In the genomic region with DNA sequence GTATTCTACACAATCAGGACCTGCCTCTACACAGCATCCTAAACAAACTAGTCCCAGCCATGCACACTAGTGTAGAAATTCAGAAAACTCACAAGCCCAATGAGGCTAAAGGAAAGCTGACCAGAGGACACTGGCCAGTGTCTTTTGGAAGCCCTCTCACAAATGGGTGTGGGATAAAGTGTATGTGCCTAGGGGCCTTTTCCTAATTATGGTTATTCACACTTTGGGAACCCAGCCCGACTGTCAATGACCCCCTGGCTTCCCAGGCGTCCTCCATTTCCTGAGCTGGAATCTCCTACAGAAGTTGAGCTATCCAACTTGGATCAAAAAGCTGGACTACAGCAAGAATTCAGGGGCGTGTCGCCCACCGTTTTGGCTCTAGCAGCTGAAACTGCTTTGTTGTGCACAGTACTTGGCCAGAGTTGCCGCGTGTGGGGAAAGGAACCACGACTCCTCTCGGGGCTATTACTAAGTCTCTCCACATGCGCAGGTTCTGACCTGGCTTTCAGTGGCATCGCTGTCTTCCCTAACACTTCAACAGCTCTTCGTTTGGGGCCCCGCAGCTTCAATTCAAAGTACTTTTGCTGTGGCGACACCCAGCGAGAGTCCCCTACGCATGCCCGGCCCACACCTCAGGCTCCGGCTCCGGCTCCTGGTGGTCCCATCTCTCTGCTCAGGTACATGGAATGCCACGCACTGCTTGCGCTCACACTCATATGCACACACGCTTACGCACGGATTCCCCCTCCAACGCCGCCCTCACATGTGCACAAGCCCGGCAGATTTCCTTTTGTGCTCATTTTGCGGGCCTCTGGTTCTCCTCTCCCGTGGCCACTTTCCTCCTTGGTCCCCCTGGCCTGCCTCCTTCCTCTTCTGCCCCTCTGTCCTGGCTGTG, we compare ENCODE assay signal across 10 mouse cellular contexts. TPM values are rescaled to one million over a fixed set of nuclear protein-coding genes. Genes with fewer than 3 reads are reported as not detected.
A peak's percentile ranks its signal among the peaks of the same experiment; 100 is the strongest.
DNase-seq lines count a peak whose midpoint lies in the region; ATAC-seq lines count a peak whose summit lies in the region.
"Had no signal": no experiment of that assay in that cellular context is flagged by ENCODE, and none has a peak within 500 bp of the region (broad histone marks: within the 10 kb centered on the region; RNA-seq: fewer than 3 reads in every experiment).

No protein-coding gene starts in this region.

- no peaks in the 10 kb centered on the region for H3K36me3 ChIP-seq in kidney, embryonic 16.5 days (ENCODE audit: insufficient read depth, low read length)
- no peaks in the 10 kb centered on the region for H3K36me3 ChIP-seq in hindbrain, embryonic 13.5 days

- no peak for ATAC-seq in kidney, embryonic 16.5 days (ENCODE audit: low FRiP score, low TSS enrichment)
- ATAC-seq in hindbrain, embryonic 13.5 days (ENCODE audit: low FRiP score), result no peak

- peaks cover 24% of the 10 kb centered on the region for H3K4me1 ChIP-seq in kidney, embryonic 16.5 days (ENCODE audit: insufficient read depth, low read length)
- H3K4me1 ChIP-seq in hindbrain, embryonic 13.5 days (replicated peaks), result peaks cover 45% of the 10 kb centered on the region

- no peak for DNase-seq in kidney, postnatal 10 days
- DNase-seq in cerebellum, postnatal 14 days, result peak; percentile 52 to 68
- peak; percentile 65 for DNase-seq in neural tube, embryonic 10.5 days (ENCODE audit: extremely low spot score, low spot score)
- DNase-seq in urinary bladder, postnatal 36 days (ENCODE audit: low spot score in 2 of 2), result no peak
- no peak for DNase-seq in B cell, adult 2 months
- no peak for DNase-seq in spleen, postnatal 4 days (ENCODE audit: low spot score in 2 of 2)

- H3K4me3 ChIP-seq in kidney, embryonic 16.5 days (ENCODE audit: low read length), result peak overlapping the region; percentile 45
- H3K4me3 ChIP-seq in hindbrain, embryonic 13.5 days, result peak overlapping the region; percentile 45

- H3K9me3 ChIP-seq in kidney, embryonic 16.5 days (ENCODE audit: low read length), result no peaks in the 10 kb centered on the region
- no peaks in the 10 kb centered on the region for H3K9me3 ChIP-seq in hindbrain, embryonic 13.5 days

- WGBS in kidney, embryonic 16.5 days, result 4% methylated on average over 29 of the region's 29 CpGs
- 3% methylated on average over 29 of the region's 29 CpGs for WGBS in hindbrain, embryonic 13.5 days

- H3K27ac ChIP-seq in kidney, embryonic 16.5 days (ENCODE audit: low read length), result no peak overlapping the region
- H3K27ac ChIP-seq in hindbrain, embryonic 13.5 days, result peak overlapping the region; percentile 87

- H3K9ac ChIP-seq in kidney, embryonic 16.5 days (replicated peaks; ENCODE audit: low read length), result no peak overlapping the region
- peak overlapping the region; percentile 70 for H3K9ac ChIP-seq in hindbrain, embryonic 13.5 days

- H3K27me3 ChIP-seq in kidney, embryonic 16.5 days (ENCODE audit: insufficient read depth, low read length), result peaks cover 75% of the 10 kb centered on the region
- H3K27me3 ChIP-seq in hindbrain, embryonic 13.5 days, result peaks cover 87% of the 10 kb centered on the region

- peak overlapping the region; percentile 59 for H3K4me2 ChIP-seq in kidney, embryonic 16.5 days (replicated peaks; ENCODE audit: low read depth, low read length)
- peak overlapping the region; percentile 65 for H3K4me2 ChIP-seq in hindbrain, embryonic 13.5 days

RNA-seq across cellular contexts. Expression of gene Gm5089, which starts 1.1 kb away (rescaled TPM):
- not detected in 2 replicates for polyA plus RNA-seq in kidney, embryonic 16.5 days (2015; fragmentation: Nextera tagmentation; extraction: Ambion mirVana)
- polyA plus RNA-seq in hindbrain, embryonic 13.5 days (2015; fragmentation: Nextera tagmentation; extraction: Ambion mirVana), result 1.8 and 3.0 TPM in 2 replicates
- polyA plus RNA-seq: gonadal fat pad, adult 2 months; spleen, adult 2 months had no signal

RNA-seq across cellular contexts. Expression of gene Zic5, which starts 15.6 kb away (rescaled TPM):
- 0.06 and 0.14 TPM in 2 replicates for polyA plus RNA-seq in kidney, embryonic 16.5 days (2015; fragmentation: Nextera tagmentation; extraction: Ambion mirVana)
- polyA plus RNA-seq in hindbrain, embryonic 13.5 days (2015; fragmentation: Nextera tagmentation; extraction: Ambion mirVana), result 10.9 and 13.9 TPM in 2 replicates
- polyA plus RNA-seq: gonadal fat pad, adult 2 months; spleen, adult 2 months had no signal

RNA-seq across cellular contexts. Expression of gene Zic2, which starts 25.4 kb away (rescaled TPM):
- polyA plus RNA-seq in kidney, embryonic 16.5 days (2015; fragmentation: Nextera tagmentation; extraction: Ambion mirVana), result not detected in 2 replicates
- 9.3 and 13.7 TPM in 2 replicates for polyA plus RNA-seq in hindbrain, embryonic 13.5 days (2015; fragmentation: Nextera tagmentation; extraction: Ambion mirVana)
- polyA plus RNA-seq: spleen, adult 2 months had no signal

RNA-seq across cellular contexts. Expression of gene Gm10837, which starts 40.5 kb away (rescaled TPM):
- polyA plus RNA-seq in kidney, embryonic 16.5 days (2015; fragmentation: Nextera tagmentation; extraction: Ambion mirVana), result not detected in 2 replicates
- 0.41 and 0.74 TPM in 2 replicates for polyA plus RNA-seq in hindbrain, embryonic 13.5 days (2015; fragmentation: Nextera tagmentation; extraction: Ambion mirVana)
- polyA plus RNA-seq: gonadal fat pad, adult 2 months; spleen, adult 2 months had no signal

Comparison
In these comparisons a context has a peak if more than half of its experiments do, and no peak if none do; other contexts are left out.
1. DNase-seq: peak in cerebellum, postnatal 14 days (2 of 2) and neural tube, embryonic 10.5 days (single experiment); none in kidney, postnatal 10 days (single experiment), urinary bladder, postnatal 36 days (0 of 2), B cell, adult 2 months (0 of 2) and spleen, postnatal 4 days (0 of 2).
2. RNA of gene Zic5, which starts 15.6 kb away (polyA plus RNA-seq): 10.9 to 13.9 TPM in hindbrain, embryonic 13.5 days; 0.06 to 0.14 TPM in kidney, embryonic 16.5 days; every median in the first group is over 10 times any median in the second.